Mouse (Mus musculus): Measurements from ENCODE around the gene Plk3. TPM values are rescaled to one million over a fixed set of nuclear protein-coding genes. Genes with fewer than 3 reads are reported as not detected.

Plk3 gene
- polyA plus RNA-seq, 1 experiment from 2014 or later: 3.8 TPM

DNA sequence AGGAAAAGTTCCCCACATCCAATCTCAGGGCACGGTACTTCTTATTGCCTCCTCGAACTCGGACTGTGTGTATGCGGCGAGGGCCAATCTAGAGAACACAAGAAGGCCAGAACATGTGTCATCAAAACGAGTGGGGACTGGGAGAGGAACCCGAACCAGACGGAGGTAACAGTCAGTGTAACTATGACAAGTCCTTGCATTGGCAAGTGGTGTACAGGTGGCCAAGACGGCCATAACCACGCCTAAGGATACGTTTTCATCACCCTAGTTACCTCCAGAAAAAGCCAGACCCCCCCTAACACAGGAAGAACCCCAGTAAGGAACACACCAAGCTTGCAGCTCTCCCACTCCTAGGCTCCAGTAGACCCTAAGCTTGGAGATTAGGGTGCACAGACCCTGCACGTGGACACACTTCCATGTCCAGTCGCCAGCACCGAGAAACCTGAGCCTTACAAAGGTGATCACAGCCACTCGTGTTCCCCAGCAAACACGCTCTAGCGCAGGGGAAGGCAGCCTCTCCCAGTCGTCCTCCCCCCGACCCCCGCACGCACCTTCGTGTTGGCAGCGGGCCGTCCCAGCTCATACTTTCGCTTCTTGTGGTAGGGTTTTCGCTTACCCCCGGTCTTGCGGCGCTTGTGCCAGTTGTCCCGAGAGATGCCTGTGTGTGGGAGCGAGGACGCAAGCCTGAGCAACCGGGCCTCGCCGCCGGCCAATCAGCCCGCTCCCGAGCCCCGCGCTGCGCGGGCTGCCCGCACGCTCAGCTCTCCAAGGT lies 21.4 kb upstream of the Plk3 start:
- H3K4me1 ChIP-seq (ENCODE audit: control insufficient read depth, insufficient read depth, low read length): peaks cover 14% of the 10 kb centered on the region; the same call in 1 of the 2 replicates
- no peaks in the 10 kb centered on the region for H3K27me3 ChIP-seq (ENCODE audit: control insufficient read depth, insufficient read depth, low read length)
- peaks cover 51% of the 10 kb centered on the region for H3K36me3 ChIP-seq (ENCODE audit: control insufficient read depth, insufficient read depth, low read length)
- WGBS: 2% methylated on average over 44 of the region's 44 CpGs
- peak overlapping the region; percentile 95 for H3K27ac ChIP-seq (ENCODE audit: low read length)
- H3K9me3 ChIP-seq (ENCODE audit: control insufficient read depth, low read depth, low read length): no peaks in the 10 kb centered on the region
- H3K9ac ChIP-seq (replicated peaks; ENCODE audit: low read depth, low read length): peak overlapping the region; percentile 99
- no peak for ATAC-seq (ENCODE audit: insufficient number of reproducible peaks, insufficient read depth, low FRiP score, low read depth)
- peak overlapping the region; percentile 63 for H3K4me2 ChIP-seq (replicated peaks; ENCODE audit: low read depth, low read length)
- H3K4me3 ChIP-seq (ENCODE audit: low read depth, low read length): peak overlapping the region; percentile 97

GRCm38 (mm10) chr4:117152714-117153113 lies 19.0 kb upstream of the Plk3 start:
- Histone ChIP-seq H3K27ac (ENCODE audit: low read length) (no peak overlapping the region), H3K4me1 (ENCODE audit: control insufficient read depth, insufficient read depth, low read length) (peaks cover 14% of the 10 kb centered on the region; the same call in 1 of the 2 replicates), H3K27me3 (ENCODE audit: control insufficient read depth, insufficient read depth, low read length) (no peaks in the 10 kb centered on the region), H3K36me3 (ENCODE audit: control insufficient read depth, insufficient read depth, low read length) (peaks cover 46% of the 10 kb centered on the region), H3K9ac (replicated peaks; ENCODE audit: low read depth, low read length) (no peak overlapping the region), H3K9me3 (ENCODE audit: control insufficient read depth, low read depth, low read length) (no peaks in the 10 kb centered on the region), H3K4me3 (ENCODE audit: low read depth, low read length) (0 out of 2 replicates have a peak overlapping the region, but pooled peaks have one; percentile 11), H3K4me2 (replicated peaks; ENCODE audit: low read depth, low read length) (peak overlapping the region; percentile 11)
- ATAC-seq (ENCODE audit: insufficient number of reproducible peaks, insufficient read depth, low FRiP score, low read depth): no peak
- WGBS: 72% methylated on average over 5 of the region's 5 CpGs

- H3K9me3 ChIP-seq (ENCODE audit: control insufficient read depth, low read depth, low read length): no peaks in the 10 kb centered on the region
- 35% methylated on average over 1 of the region's 1 CpGs for WGBS
- ATAC-seq (ENCODE audit: insufficient number of reproducible peaks, insufficient read depth, low FRiP score, low read depth): no peak
- H3K4me1 ChIP-seq (ENCODE audit: control insufficient read depth, insufficient read depth, low read length): peaks cover 14% of the 10 kb centered on the region; the same call in 1 of the 2 replicates
- no peak overlapping the region for H3K4me2 ChIP-seq (replicated peaks; ENCODE audit: low read depth, low read length)
- no peak overlapping the region for H3K9ac ChIP-seq (replicated peaks; ENCODE audit: low read depth, low read length)
- peaks cover 46% of the 10 kb centered on the region for H3K36me3 ChIP-seq (ENCODE audit: control insufficient read depth, insufficient read depth, low read length)
- H3K27ac ChIP-seq (ENCODE audit: low read length): no peak overlapping the region
- no peaks in the 10 kb centered on the region for H3K27me3 ChIP-seq (ENCODE audit: control insufficient read depth, insufficient read depth, low read length)
- no peak overlapping the region for H3K4me3 ChIP-seq (ENCODE audit: low read depth, low read length)
Measured at GRCm38 (mm10) chr4:117151416-117151815, 17.7 kb upstream of the Plk3 start.

DNA sequence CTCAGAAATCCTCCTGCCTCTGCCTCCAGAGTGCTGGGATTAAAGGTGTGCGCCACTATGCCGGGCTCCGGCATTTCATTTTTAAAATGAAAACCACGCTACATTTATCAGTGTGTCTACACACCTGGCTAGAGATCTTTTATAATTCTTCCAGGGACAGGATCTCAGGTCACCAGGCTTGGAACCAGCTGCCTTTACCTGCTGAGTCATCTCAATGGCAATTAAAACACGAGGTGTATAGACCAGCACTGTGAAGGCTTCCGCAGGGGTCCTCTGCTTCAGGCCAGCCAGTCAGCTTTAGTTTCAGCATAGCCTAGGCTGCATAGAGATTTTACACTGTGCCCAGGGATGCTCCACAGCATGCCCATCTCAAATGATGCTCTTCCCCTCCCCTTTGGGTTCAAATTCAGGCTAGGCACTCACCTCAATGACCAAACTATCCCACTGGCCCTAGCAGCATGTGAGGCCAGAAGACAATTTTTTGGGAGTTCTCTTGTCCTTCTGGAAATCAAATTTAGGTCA lies 16.5 kb upstream of the Plk3 start:
- H3K36me3 ChIP-seq (ENCODE audit: control insufficient read depth, insufficient read depth, low read length): peaks cover 46% of the 10 kb centered on the region
- H3K4me2 ChIP-seq (replicated peaks; ENCODE audit: low read depth, low read length): no peak overlapping the region
- no peak for ATAC-seq (ENCODE audit: insufficient number of reproducible peaks, insufficient read depth, low FRiP score, low read depth)
- 88% methylated on average over 6 of the region's 6 CpGs for WGBS
- no peak overlapping the region for H3K4me3 ChIP-seq (ENCODE audit: low read depth, low read length)
- peaks cover 14% of the 10 kb centered on the region; the same call in 1 of the 2 replicates for H3K4me1 ChIP-seq (ENCODE audit: control insufficient read depth, insufficient read depth, low read length)
- H3K27ac ChIP-seq (ENCODE audit: low read length): no peak overlapping the region
- H3K27me3 ChIP-seq (ENCODE audit: control insufficient read depth, insufficient read depth, low read length): no peaks in the 10 kb centered on the region
- no peaks in the 10 kb centered on the region for H3K9me3 ChIP-seq (ENCODE audit: control insufficient read depth, low read depth, low read length)
- no peak overlapping the region for H3K9ac ChIP-seq (replicated peaks; ENCODE audit: low read depth, low read length)

- Histone ChIP-seq H3K36me3 (ENCODE audit: control insufficient read depth, insufficient read depth, low read length) (peaks cover 46% of the 10 kb centered on the region), H3K4me3 (ENCODE audit: low read depth, low read length) (no peak overlapping the region), H3K9ac (replicated peaks; ENCODE audit: low read depth, low read length) (no peak overlapping the region), H3K27me3 (ENCODE audit: control insufficient read depth, insufficient read depth, low read length) (no peaks in the 10 kb centered on the region), H3K27ac (ENCODE audit: low read length) (no peak overlapping the region), H3K4me2 (replicated peaks; ENCODE audit: low read depth, low read length) (no peak overlapping the region), H3K4me1 (ENCODE audit: control insufficient read depth, insufficient read depth, low read length) (peaks cover 14% of the 10 kb centered on the region; the same call in 1 of the 2 replicates), H3K9me3 (ENCODE audit: control insufficient read depth, low read depth, low read length) (no peaks in the 10 kb centered on the region)
- ATAC-seq (ENCODE audit: insufficient number of reproducible peaks, insufficient read depth, low FRiP score, low read depth): no peak
- 69% methylated on average over 6 of the region's 6 CpGs for WGBS
Measured at GRCm38 (mm10) chr4:117149291-117150211, 15.8 kb upstream of the Plk3 start.

GRCm38 (mm10) chr4:117148815-117149214 lies 15.1 kb upstream of the Plk3 start:
- no peak overlapping the region for H3K4me2 ChIP-seq (replicated peaks; ENCODE audit: low read depth, low read length)
- H3K9ac ChIP-seq (replicated peaks; ENCODE audit: low read depth, low read length): no peak overlapping the region
- peaks cover 41% of the 10 kb centered on the region for H3K36me3 ChIP-seq (ENCODE audit: control insufficient read depth, insufficient read depth, low read length)
- 70% methylated on average over 24 of the region's 24 CpGs for WGBS
- H3K4me3 ChIP-seq (ENCODE audit: low read depth, low read length): no peak overlapping the region
- H3K9me3 ChIP-seq (ENCODE audit: control insufficient read depth, low read depth, low read length): no peaks in the 10 kb centered on the region
- H3K4me1 ChIP-seq (ENCODE audit: control insufficient read depth, insufficient read depth, low read length): peaks cover 11% of the 10 kb centered on the region; the same call in 1 of the 2 replicates
- no peak overlapping the region for H3K27ac ChIP-seq (ENCODE audit: low read length)
- no peaks in the 10 kb centered on the region for H3K27me3 ChIP-seq (ENCODE audit: control insufficient read depth, insufficient read depth, low read length)
- no peak for ATAC-seq (ENCODE audit: insufficient number of reproducible peaks, insufficient read depth, low FRiP score, low read depth)

DNA sequence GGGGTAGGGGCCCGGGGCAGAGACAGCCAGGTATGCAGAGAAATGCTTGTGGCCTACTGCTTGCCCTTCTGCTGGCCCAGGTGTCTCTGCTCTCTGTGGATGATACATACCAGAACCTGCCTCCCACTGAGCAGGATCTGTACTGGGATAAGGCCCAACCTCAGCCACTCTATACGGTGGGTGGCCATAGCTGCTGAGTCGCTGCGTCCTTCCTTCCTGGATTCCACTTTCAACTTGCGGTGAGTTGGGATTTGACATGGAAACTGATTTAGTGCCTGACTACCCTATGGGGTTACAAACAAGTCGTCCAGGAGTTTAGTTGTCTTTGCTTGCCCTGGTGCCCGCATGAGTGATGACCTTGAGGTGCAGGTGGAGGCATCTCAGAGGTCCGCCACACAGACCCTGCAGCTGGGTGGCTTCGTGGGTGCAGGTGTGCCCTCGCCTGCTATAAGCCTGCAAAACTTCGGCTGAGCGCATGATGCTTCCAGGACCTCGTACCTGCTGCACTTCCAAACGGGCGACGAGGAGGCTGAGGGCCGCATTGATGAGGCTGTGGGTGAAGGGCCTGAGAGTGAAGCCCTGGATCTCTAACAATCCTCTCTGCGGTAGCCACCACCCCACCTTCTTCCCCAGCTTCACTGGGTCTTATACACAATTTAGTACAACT lies 14.4 kb upstream of the Plk3 start:
- ATAC-seq (ENCODE audit: insufficient number of reproducible peaks, insufficient read depth, low FRiP score, low read depth): no peak
- Histone ChIP-seq H3K4me2 (replicated peaks; ENCODE audit: low read depth, low read length) (no peak overlapping the region), H3K9me3 (ENCODE audit: control insufficient read depth, low read depth, low read length) (no peaks in the 10 kb centered on the region), H3K27ac (ENCODE audit: low read length) (no peak overlapping the region), H3K4me1 (ENCODE audit: control insufficient read depth, insufficient read depth, low read length) (peaks cover 6% of the 10 kb centered on the region; the same call in 1 of the 2 replicates), H3K4me3 (ENCODE audit: low read depth, low read length) (no peak overlapping the region), H3K27me3 (ENCODE audit: control insufficient read depth, insufficient read depth, low read length) (no peaks in the 10 kb centered on the region), H3K9ac (replicated peaks; ENCODE audit: low read depth, low read length) (no peak overlapping the region), H3K36me3 (ENCODE audit: control insufficient read depth, insufficient read depth, low read length) (peaks cover 35% of the 10 kb centered on the region)
- WGBS: 71% methylated on average over 18 of the region's 18 CpGs

GRCm38 (mm10) chr4:117146176-117146575 lies 12.4 kb upstream of the Plk3 start:
- no peak for ATAC-seq (ENCODE audit: insufficient number of reproducible peaks, insufficient read depth, low FRiP score, low read depth)
- WGBS: 32% methylated on average over 15 of the region's 15 CpGs

More at GRCm38 (mm10) chr4:117146176-117146575, 12.4 kb upstream of the Plk3 start:
- Histone ChIP-seq H3K4me1 (ENCODE audit: control insufficient read depth, insufficient read depth, low read length) (no peaks in the 10 kb centered on the region), H3K4me2 (replicated peaks; ENCODE audit: low read depth, low read length) (no peak overlapping the region), H3K27me3 (ENCODE audit: control insufficient read depth, insufficient read depth, low read length) (no peaks in the 10 kb centered on the region), H3K4me3 (ENCODE audit: low read depth, low read length) (no peak overlapping the region), H3K36me3 (ENCODE audit: control insufficient read depth, insufficient read depth, low read length) (peaks cover 17% of the 10 kb centered on the region), H3K27ac (ENCODE audit: low read length) (no peak overlapping the region), H3K9me3 (ENCODE audit: control insufficient read depth, low read depth, low read length) (no peaks in the 10 kb centered on the region), H3K9ac (replicated peaks; ENCODE audit: low read depth, low read length) (no peak overlapping the region)

All from stomach, embryonic 14.5 days (tissue).